Mouse (Mus musculus) cortical plate, adult 2 months (tissue): ENCODE data around the gene Tead2. TPM values are rescaled to one million over a fixed set of nuclear protein-coding genes. Genes with fewer than 3 reads are reported as not detected.

Source experiments
- H3K27ac ChIP-seq: fragments of 200-500 bp; 2 replicates; pipeline ENCODE4 v1.5.1; 2012; ENCODE audit warnings: low read length, control low read depth, inconsistent platforms; ENCODE audit not compliant: insufficient read depth
- H3K4me1 ChIP-seq: fragments of 200-500 bp; 2 replicates; pipeline ENCODE4 v1.6.1; 2011; ENCODE audit warnings: low read length; ENCODE audit not compliant: control insufficient read depth, insufficient read depth
- H3K4me3 ChIP-seq: fragments of 200-500 bp; 2 replicates; pipeline ENCODE4 v1.5.1; 2011; ENCODE audit warnings: mild to moderate bottlenecking, low read length, control low read depth; ENCODE audit not compliant: insufficient read depth
- CTCF ChIP-seq: fragments of 200-500 bp; IDR thresholded peaks from 2 replicates; pipeline ENCODE4 v1.5.1; 2011; ENCODE audit warnings: mild to moderate bottlenecking, control low read depth, low read length; ENCODE audit not compliant: insufficient read depth; ENCODE audit errors: extremely low read depth
- POLR2A ChIP-seq: fragments of 200-500 bp; IDR thresholded peaks from 2 replicates; pipeline ENCODE4 v1.6.1; 2011; ENCODE audit warnings: mild to moderate bottlenecking, low read length, control low read depth; ENCODE audit not compliant: insufficient read depth; ENCODE audit errors: extremely low read depth
- polyA plus RNA-seq: library from polyadenylated mRNA; depleted of rRNA; stranded (reverse); fragments of >200 nt; gene quantifications from 2 replicates; pipeline ENCODE4 v1.2.3, GENCODE M21; 2012

Tead2 gene
- polyA plus RNA-seq, 1 experiment, result 5.0 TPM

DNA sequence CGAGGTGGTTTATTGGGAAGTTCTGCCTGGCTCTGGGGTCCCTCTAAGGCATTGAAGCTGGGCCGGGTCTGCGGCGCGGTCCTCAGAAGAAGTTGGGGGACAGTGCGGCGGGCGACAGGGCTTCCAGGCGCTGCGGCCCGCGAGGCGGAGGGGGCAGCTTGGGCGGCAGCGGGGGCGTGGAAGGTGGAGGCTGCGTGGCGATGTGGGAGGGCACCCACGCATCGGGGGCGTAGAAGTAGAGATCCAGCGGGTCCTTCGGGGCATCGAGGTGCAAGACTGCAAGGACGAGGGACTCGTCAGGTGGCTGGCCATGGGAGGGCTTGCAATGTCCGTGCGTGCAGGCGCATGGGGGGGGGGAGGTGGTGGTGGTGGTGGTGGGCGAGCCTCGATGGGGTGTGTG is 39.2 kb upstream of the Tead2 start:
- TF ChIP-seq CTCF (no peak), POLR2A (no peak; the same call in 1 of the 2 replicates)
- Histone ChIP-seq H3K4me3 (no peak overlapping the region), H3K27ac (no peak overlapping the region), H3K4me1 (no peaks in the 10 kb centered on the region)

- H3K4me1 ChIP-seq, result no peaks in the 10 kb centered on the region
- no peak for TF ChIP-seq CTCF
- H3K27ac ChIP-seq, result no peak overlapping the region
- no peak overlapping the region for H3K4me3 ChIP-seq
Measured at GRCm38 (mm10) chr7:45178550-45178949, 37.0 kb upstream of the Tead2 start.

DNA sequence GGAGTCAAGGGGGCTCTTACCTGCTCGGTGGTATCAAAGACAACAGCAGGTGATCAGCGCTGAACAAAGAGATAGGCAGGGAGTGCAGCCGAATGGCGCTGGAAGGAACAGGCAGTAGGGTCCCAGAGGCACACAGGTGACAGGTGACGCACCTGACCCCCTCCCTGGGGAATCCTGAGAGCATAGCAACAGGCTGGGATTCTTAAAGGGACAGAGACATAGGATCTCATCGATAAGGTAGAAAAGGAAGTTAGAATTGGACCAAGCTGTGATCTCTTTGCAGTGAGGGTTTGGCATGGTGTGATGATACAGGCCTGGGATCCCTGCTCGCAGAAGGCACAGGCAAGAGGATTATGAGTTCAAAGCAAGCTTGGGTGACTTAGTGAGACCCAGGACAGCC is 36.1 kb upstream of the Tead2 start, which contains the start of gene Gfy:
Gfy (minus strand) TSS at position 101 of the 400 bp plus-strand sequence.
- no peak within 1 kb of the TSS for H3K4me3 ChIP-seq
- TF ChIP-seq CTCF (no peak), POLR2A (no peak)
- H3K4me1 ChIP-seq, result no peaks in the 10 kb centered on the region
- H3K27ac ChIP-seq, result no peak within 1 kb of the TSS

DNA sequence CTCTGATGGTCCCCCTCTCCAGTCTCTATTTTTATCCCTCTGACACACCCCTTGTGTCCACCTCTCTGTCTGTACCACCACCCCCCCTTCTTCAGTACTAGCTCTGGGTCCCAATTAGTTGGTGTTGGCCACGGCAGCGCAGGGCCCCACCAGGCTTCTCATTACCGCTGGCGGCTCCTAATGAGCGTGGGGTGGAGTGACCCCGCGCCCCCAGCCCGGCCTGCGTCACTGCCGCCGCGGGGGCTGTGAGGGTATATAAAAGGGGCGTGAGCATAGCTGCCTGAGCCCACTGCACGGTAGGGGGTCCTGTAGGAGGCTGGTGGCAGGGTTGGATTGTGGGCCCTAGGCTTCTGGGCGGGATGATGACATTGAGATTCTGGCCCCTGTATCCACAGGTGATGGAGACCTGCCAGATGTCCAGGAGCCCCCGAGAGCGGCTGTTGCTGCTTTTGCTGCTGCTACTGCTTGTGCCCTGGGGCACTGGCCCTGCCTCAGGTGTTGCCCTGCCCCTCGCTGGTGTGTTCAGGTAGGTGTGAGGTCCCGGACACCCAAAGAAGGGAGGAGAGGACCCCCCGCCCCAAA is 34.6 kb upstream of the Tead2 start, which contains the start of gene Pth2:
Pth2 (plus strand) TSS at position 100 of the 582 bp plus-strand sequence.
- Histone ChIP-seq H3K4me1 (no peaks in the 10 kb centered on the region), H3K27ac (no peak within 1 kb of the TSS), H3K4me3 (no peak within 1 kb of the TSS)
- TF ChIP-seq CTCF (no peak), POLR2A (no peak)

DNA sequence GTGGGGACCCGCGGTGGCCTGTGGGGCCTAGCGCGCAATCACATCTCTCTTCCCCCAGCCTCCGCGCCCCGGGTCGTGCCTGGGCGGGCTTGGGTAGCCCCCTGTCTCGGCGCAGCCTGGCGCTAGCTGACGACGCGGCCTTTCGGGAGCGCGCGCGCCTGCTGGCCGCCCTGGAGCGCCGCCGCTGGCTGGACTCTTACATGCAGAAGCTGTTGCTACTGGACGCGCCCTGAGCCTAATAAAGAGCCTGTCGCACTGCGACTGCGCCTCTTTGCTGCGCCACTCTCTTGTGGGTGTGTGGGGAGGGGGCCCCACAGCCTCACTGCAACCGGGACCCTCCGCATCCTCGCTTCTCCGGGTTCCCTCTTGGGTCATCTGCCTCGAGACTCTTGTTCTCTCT is 34.0 kb upstream of the Tead2 start:
- Histone ChIP-seq H3K4me1 (no peaks in the 10 kb centered on the region), H3K27ac (no peak overlapping the region), H3K4me3 (no peak overlapping the region)
- TF ChIP-seq POLR2A, result no peak

- Histone ChIP-seq H3K4me1 (no peaks in the 10 kb centered on the region), H3K4me3 (no peak overlapping the region), H3K27ac (no peak overlapping the region)
- TF ChIP-seq POLR2A (peak; percentile 90), CTCF (no peak)
Measured at GRCm38 (mm10) chr7:45182199-45182601, 33.4 kb upstream of the Tead2 start.

- no peaks in the 10 kb centered on the region for H3K4me1 ChIP-seq
- H3K27ac ChIP-seq, result no peak overlapping the region
- no peak overlapping the region for H3K4me3 ChIP-seq
- TF ChIP-seq POLR2A (no peak), CTCF (no peak)
Measured at GRCm38 (mm10) chr7:45182606-45183005, 32.9 kb upstream of the Tead2 start.

DNA sequence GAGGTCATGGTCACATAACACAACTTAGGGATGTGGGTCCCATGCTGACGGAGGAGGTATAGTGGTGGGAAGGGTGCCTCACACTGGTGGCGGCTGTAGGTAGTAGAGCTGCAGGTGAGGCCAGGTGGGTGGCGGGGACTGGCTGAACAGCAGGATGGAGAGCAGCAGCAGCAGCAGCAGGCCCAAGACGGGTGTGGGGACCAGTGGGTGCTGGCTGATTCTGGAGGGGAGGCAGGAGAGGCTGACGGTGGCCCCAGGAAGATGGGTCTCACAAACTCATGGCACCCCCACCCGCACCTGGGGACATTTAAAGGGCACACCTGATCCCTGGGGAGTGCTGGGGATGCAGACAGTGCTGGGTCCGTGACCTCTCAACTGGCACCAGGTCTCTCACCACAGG is 31.9 kb upstream of the Tead2 start:
- Histone ChIP-seq H3K4me3 (no peak overlapping the region), H3K27ac (no peak overlapping the region), H3K4me1 (no peaks in the 10 kb centered on the region; the same call in 1 of the 2 replicates)
- TF ChIP-seq POLR2A, result no peak
- no peak for TF ChIP-seq CTCF

GRCm38 (mm10) chr7:45185921-45186320 is 29.6 kb upstream of the Tead2 start:
- TF ChIP-seq CTCF (no peak), POLR2A (no peak)
- Histone ChIP-seq H3K27ac (no peak overlapping the region), H3K4me1 (no peaks in the 10 kb centered on the region; the same call in 1 of the 2 replicates), H3K4me3 (no peak overlapping the region)

DNA sequence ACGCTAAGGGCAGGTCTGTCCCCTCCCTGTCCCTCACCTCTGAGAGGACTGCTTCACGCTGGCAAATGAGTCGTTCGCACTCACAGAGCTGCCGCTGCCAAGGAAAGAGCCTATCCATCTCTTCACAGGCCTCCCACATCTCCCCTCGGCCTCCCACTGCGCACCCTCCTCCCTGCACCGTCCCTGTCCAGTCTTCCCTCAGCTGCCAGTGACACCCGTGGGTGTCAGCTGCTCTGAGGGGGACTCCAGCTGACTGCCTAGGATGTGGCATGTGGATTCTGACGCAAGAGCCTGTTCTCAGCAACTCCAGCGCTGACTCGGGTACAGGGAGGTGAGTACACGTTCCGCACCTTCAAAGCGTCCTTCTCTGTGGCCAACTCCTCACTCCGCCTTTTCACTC is 26.0 kb upstream of the Tead2 start:
- TF ChIP-seq CTCF (no peak), POLR2A (0 out of 2 replicates have a peak, but pooled peaks have one; percentile 5)
- no peaks in the 10 kb centered on the region; the same call in 1 of the 2 replicates for H3K4me1 ChIP-seq
- no peak overlapping the region for H3K27ac ChIP-seq
- H3K4me3 ChIP-seq, result no peak overlapping the region
